Mouse (Mus musculus) heart, adult 2 months (tissue): ENCODE data around the gene Mast3.

Source experiments
- EP300 ChIP-seq: fragments of 200-500 bp; IDR thresholded peaks from 2 replicates; pipeline ENCODE4 v1.6.1; 2011; ENCODE audit warnings: low read depth, low read length, control low read depth; ENCODE audit not compliant: insufficient read depth
- POLR2A ChIP-seq: fragments of 200-500 bp; IDR thresholded peaks from 2 replicates; pipeline ENCODE4 v1.6.1; 2011; ENCODE audit warnings: mild to moderate bottlenecking, low read depth, low read length, control low read depth; ENCODE audit not compliant: insufficient read depth

- TF ChIP-seq POLR2A = no peak
- no peak for TF ChIP-seq EP300
These were observed 47.0 kb upstream of the Mast3 start for GRCm38 (mm10) chr8:70851837-70852236.
